Mouse (Mus musculus): ENCODE measurements around the gene Rpl10a. TPM values are rescaled to one million over a fixed set of nuclear protein-coding genes. Genes with fewer than 3 reads are reported as not detected.
A peak's percentile ranks its signal among the peaks of the same experiment; 100 is the strongest.

Gene Rpl10a
- polyA plus RNA-seq, 1 experiment: 3,187 TPM

- H3K4me1 ChIP-seq (replicated peaks; ENCODE audit: control insufficient read depth, insufficient read depth, low read length): peaks cover 28% of the 10 kb centered on the region
- H3K27me3 ChIP-seq (ENCODE audit: control insufficient read depth, insufficient read depth, low read length): no peaks in the 10 kb centered on the region
- H3K27ac ChIP-seq (ENCODE audit: control insufficient read depth, insufficient read depth, low read length): no peak overlapping the region
- no peak overlapping the region for H3K4me3 ChIP-seq (ENCODE audit: control insufficient read depth, insufficient read depth, low read length)
- WGBS: 90% methylated on average over 3 of the region's 3 CpGs
- TF ChIP-seq CTCF (IDR thresholded peaks at IDR 0.05; ENCODE audit: borderline replicate concordance, control insufficient read depth, extremely low read depth, insufficient read depth, low read length, poor library complexity): 0 out of 2 replicates have a peak, but pooled peaks have one; percentile 6
- no peak for TF ChIP-seq POLR2A (IDR thresholded peaks at IDR 0.05; ENCODE audit: control insufficient read depth, extremely low read depth, insufficient read depth, low read length, poor library complexity)
- DNase-seq: no peak
- H3K36me3 ChIP-seq (ENCODE audit: control insufficient read depth, insufficient read depth, low read length): no peaks in the 10 kb centered on the region
Measured at GRCm38 (mm10) chr17:28300850-28301249, 27.4 kb upstream of the Rpl10a start.

- H3K27ac ChIP-seq (ENCODE audit: control insufficient read depth, insufficient read depth, low read length): no peak overlapping the region
- H3K4me1 ChIP-seq (replicated peaks; ENCODE audit: control insufficient read depth, insufficient read depth, low read length): peaks cover 18% of the 10 kb centered on the region
- DNase-seq: no peak
- H3K36me3 ChIP-seq (ENCODE audit: control insufficient read depth, insufficient read depth, low read length): no peaks in the 10 kb centered on the region
- H3K27me3 ChIP-seq (ENCODE audit: control insufficient read depth, insufficient read depth, low read length): no peaks in the 10 kb centered on the region
- 93% methylated on average over 10 of the region's 10 CpGs for WGBS
- no peak for TF ChIP-seq POLR2A (IDR thresholded peaks at IDR 0.05; ENCODE audit: control insufficient read depth, extremely low read depth, insufficient read depth, low read length, poor library complexity)
- TF ChIP-seq CTCF (IDR thresholded peaks at IDR 0.05; ENCODE audit: borderline replicate concordance, control insufficient read depth, extremely low read depth, insufficient read depth, low read length, poor library complexity): no peak
- no peak overlapping the region for H3K4me3 ChIP-seq (ENCODE audit: control insufficient read depth, insufficient read depth, low read length)
Measured at GRCm38 (mm10) chr17:28305172-28305571, 23.1 kb upstream of the Rpl10a start.

GRCm38 (mm10) chr17:28308297-28309195, 19.7 kb upstream of the Rpl10a start:
- Histone ChIP-seq H3K27ac (ENCODE audit: control insufficient read depth, insufficient read depth, low read length) (no peak overlapping the region), H3K4me3 (ENCODE audit: control insufficient read depth, insufficient read depth, low read length) (no peak overlapping the region), H3K36me3 (ENCODE audit: control insufficient read depth, insufficient read depth, low read length) (no peaks in the 10 kb centered on the region), H3K27me3 (ENCODE audit: control insufficient read depth, insufficient read depth, low read length) (no peaks in the 10 kb centered on the region), H3K4me1 (replicated peaks; ENCODE audit: control insufficient read depth, insufficient read depth, low read length) (peaks cover 21% of the 10 kb centered on the region)
- TF ChIP-seq POLR2A (IDR thresholded peaks at IDR 0.05; ENCODE audit: control insufficient read depth, extremely low read depth, insufficient read depth, low read length, poor library complexity) (no peak), CTCF (IDR thresholded peaks at IDR 0.05; ENCODE audit: borderline replicate concordance, control insufficient read depth, extremely low read depth, insufficient read depth, low read length, poor library complexity) (no peak)
- WGBS: 9% methylated on average over 18 of the region's 18 CpGs
- peak; percentile 91 for DNase-seq

GRCm38 (mm10) chr17:28310831-28311230, 17.4 kb upstream of the Rpl10a start:
- WGBS: 92% methylated on average over 3 of the region's 3 CpGs
- Histone ChIP-seq H3K4me3 (ENCODE audit: control insufficient read depth, insufficient read depth, low read length) (no peak overlapping the region), H3K4me1 (replicated peaks; ENCODE audit: control insufficient read depth, insufficient read depth, low read length) (peaks cover 28% of the 10 kb centered on the region), H3K36me3 (ENCODE audit: control insufficient read depth, insufficient read depth, low read length) (no peaks in the 10 kb centered on the region), H3K27ac (ENCODE audit: control insufficient read depth, insufficient read depth, low read length) (no peak overlapping the region), H3K27me3 (ENCODE audit: control insufficient read depth, insufficient read depth, low read length) (no peaks in the 10 kb centered on the region)
- TF ChIP-seq POLR2A (IDR thresholded peaks at IDR 0.05; ENCODE audit: control insufficient read depth, extremely low read depth, insufficient read depth, low read length, poor library complexity): no peak
- no peak for TF ChIP-seq CTCF (IDR thresholded peaks at IDR 0.05; ENCODE audit: borderline replicate concordance, control insufficient read depth, extremely low read depth, insufficient read depth, low read length, poor library complexity)
- DNase-seq: no peak

GRCm38 (mm10) chr17:28311366-28312132, 16.7 kb upstream of the Rpl10a start:
- Histone ChIP-seq H3K4me3 (ENCODE audit: control insufficient read depth, insufficient read depth, low read length) (no peak overlapping the region), H3K36me3 (ENCODE audit: control insufficient read depth, insufficient read depth, low read length) (no peaks in the 10 kb centered on the region), H3K27ac (ENCODE audit: control insufficient read depth, insufficient read depth, low read length) (peak overlapping the region; percentile 0; the same call in 1 of the 2 replicates), H3K4me1 (replicated peaks; ENCODE audit: control insufficient read depth, insufficient read depth, low read length) (peaks cover 28% of the 10 kb centered on the region), H3K27me3 (ENCODE audit: control insufficient read depth, insufficient read depth, low read length) (no peaks in the 10 kb centered on the region)
- TF ChIP-seq CTCF (IDR thresholded peaks at IDR 0.05; ENCODE audit: borderline replicate concordance, control insufficient read depth, extremely low read depth, insufficient read depth, low read length, poor library complexity): no peak
- TF ChIP-seq POLR2A (IDR thresholded peaks at IDR 0.05; ENCODE audit: control insufficient read depth, extremely low read depth, insufficient read depth, low read length, poor library complexity): no peak
- WGBS: 51% methylated on average over 5 of the region's 5 CpGs
- no peak for DNase-seq
